Mouse (Mus musculus) cerebellum, adult 2 months (tissue): Measurements from ENCODE around the gene Dip2c.

Experiments used
- CTCF ChIP-seq: fragments of 200-500 bp; IDR thresholded peaks from 2 replicates; pipeline ENCODE4 v1.5.1; 2011; ENCODE audit warnings: low read depth, mild to moderate bottlenecking, control low read depth, low read length, moderate library complexity, borderline replicate concordance; ENCODE audit not compliant: insufficient read depth
- POLR2A ChIP-seq: fragments of 200-500 bp; IDR thresholded peaks from 2 replicates; pipeline ENCODE4 v1.6.1; 2011; ENCODE audit warnings: low read length, control low read depth, borderline replicate concordance; ENCODE audit not compliant: insufficient read depth

- TF ChIP-seq CTCF (no peak), POLR2A (no peak)
Measured at GRCm38 (mm10) chr13:9713462-9714134, 437.3 kb downstream of the Dip2c start.
